Mouse (Mus musculus): ENCODE measurements around the gene Apom. TPM values are rescaled to one million over a fixed set of nuclear protein-coding genes. Genes with fewer than 3 reads are reported as not detected.

The Apom gene
- total and polyA plus RNA-seq, 2 experiments from 2014 or later, result 0.37 TPM; not detected in 1

DNA sequence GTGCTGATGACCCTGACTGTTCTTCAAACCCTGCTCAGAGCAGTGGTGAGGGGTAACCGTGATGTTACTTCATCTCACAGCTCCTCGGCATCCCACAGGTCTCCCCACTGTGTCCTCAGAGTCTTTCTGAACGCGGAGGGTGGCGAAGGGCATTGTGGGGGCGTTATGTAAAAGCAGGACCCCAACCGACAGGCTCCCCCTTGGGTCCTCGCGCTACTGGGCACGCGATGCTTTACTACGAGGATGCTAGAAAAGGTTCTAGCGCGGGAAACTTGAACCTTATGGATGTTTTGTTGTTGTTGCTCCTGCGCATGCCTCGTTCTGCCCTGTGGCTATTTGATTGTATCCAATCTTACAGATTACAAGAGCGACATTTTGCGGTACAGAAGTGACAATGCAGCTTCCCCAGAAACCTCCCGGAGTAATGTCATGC is 10.0 kb downstream of the Apom start, which contains the start of gene Csnk2b:
Gene Csnk2b (minus strand): TSS at position 183 of the 433 bp plus-strand sequence.
- WGBS, result under 1% methylated on average over 19 of the region's 19 CpGs
- Histone ChIP-seq H3K27me3 (ENCODE audit: insufficient read depth, low read length) (no peaks in the 10 kb centered on the region), H3K9me3 (ENCODE audit: low read length) (no peaks in the 10 kb centered on the region), H3K4me1 (ENCODE audit: insufficient read depth, low read length) (peaks cover 11% of the 10 kb centered on the region), H3K9ac (replicated peaks; ENCODE audit: low read length) (peak within 1 kb of the TSS; percentile 93), H3K36me3 (ENCODE audit: insufficient read depth, low read length) (peaks cover 23% of the 10 kb centered on the region), H3K4me2 (ENCODE audit: low read depth, low read length) (peak within 1 kb of the TSS; percentile 96), H3K4me3 (ENCODE audit: low read length) (peak within 1 kb of the TSS; percentile 79), H3K27ac (peak within 1 kb of the TSS; percentile 93)
- TF ChIP-seq CTCF (IDR thresholded peaks at IDR 0.05; ENCODE audit: low read depth), result peak; percentile 65
- ATAC-seq, result peak; percentile 61
- DNase-seq (ENCODE audit: low spot score), result peak; percentile 94

DNA sequence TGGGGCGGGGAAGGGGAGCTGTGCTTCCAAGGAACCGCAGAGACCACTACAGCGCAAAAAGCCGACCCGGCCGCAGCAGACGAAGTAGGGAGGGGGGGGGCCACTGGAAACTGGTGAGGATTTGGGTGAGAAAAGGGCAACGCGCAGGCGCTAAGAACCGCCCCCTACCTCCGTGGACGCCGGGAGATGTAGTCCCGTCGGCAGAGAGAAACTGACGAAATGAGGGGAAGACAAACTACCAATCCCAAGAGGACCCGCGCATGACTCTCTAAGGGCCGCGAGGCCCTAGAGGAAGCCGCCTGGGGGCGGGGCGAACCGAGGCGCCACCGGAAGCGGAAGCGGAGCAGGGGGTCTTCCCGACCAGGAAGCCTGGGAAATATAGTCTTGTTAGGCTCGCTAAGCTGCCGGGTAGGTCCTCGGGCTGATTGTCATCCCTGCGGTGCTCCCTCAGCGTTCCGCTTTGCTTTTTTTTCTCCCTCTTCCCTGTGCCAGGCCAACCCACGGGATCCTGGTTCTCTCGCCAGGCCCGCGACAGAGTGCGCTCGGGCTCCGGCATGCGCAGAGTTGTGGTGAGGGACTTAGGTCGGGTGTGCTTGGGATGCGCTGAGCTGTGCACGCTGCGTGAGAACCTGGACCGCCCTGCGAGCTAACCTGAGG is 10.6 kb downstream of the Apom start, which contains the start of gene Gpank1:
Gene Gpank1 (plus strand): TSS at position 313 of the 657 bp plus-strand sequence.
- peak within 1 kb of the TSS; percentile 93 for H3K9ac ChIP-seq (replicated peaks; ENCODE audit: low read length)
- no peaks in the 10 kb centered on the region for H3K9me3 ChIP-seq (ENCODE audit: low read length)
- under 1% methylated on average over 47 of the region's 50 CpGs for WGBS
- no peaks in the 10 kb centered on the region for H3K27me3 ChIP-seq (ENCODE audit: insufficient read depth, low read length)
- peaks cover 6% of the 10 kb centered on the region; the same call in 1 of the 2 replicates for H3K4me1 ChIP-seq (ENCODE audit: insufficient read depth, low read length)
- H3K27ac ChIP-seq, result peak within 1 kb of the TSS; percentile 93
- peak; percentile 8; the same call in 1 of the 2 replicates for TF ChIP-seq CTCF (IDR thresholded peaks at IDR 0.05; ENCODE audit: low read depth)
- H3K36me3 ChIP-seq (ENCODE audit: insufficient read depth, low read length), result peaks cover 26% of the 10 kb centered on the region
- peak within 1 kb of the TSS; percentile 96 for H3K4me2 ChIP-seq (ENCODE audit: low read depth, low read length)
- peak; percentile 100 for DNase-seq (ENCODE audit: low spot score)
- peak within 1 kb of the TSS; percentile 79 for H3K4me3 ChIP-seq (ENCODE audit: low read length)
- peak; percentile 95 for ATAC-seq

DNA sequence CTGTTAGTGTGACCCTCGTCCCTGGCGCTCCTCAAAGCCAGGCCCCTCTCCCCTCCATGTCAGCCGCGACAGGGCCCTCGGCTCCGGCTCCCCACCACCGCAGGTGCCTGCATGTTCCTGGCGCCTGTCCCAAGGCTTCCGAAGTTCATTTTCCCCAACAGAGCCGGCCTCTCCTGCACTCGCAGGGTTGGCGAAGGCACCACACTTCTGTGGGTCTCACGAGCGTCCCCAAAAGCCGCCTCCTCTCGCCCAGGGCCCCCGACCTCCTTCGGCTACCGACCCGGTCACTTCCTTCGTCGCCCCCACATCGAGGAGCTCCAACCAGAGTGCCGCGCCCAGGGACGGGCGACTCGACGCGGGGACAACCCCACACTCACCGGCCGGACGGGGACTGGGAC is 11.1 kb downstream of the Apom start:
- peak overlapping the region; percentile 93 for H3K9ac ChIP-seq (replicated peaks; ENCODE audit: low read length)
- ATAC-seq (no peak), DNase-seq (ENCODE audit: low spot score) (peak; percentile 15)
- H3K36me3 ChIP-seq (ENCODE audit: insufficient read depth, low read length), result peaks cover 28% of the 10 kb centered on the region
- TF ChIP-seq CTCF (IDR thresholded peaks at IDR 0.05; ENCODE audit: low read depth), result no peak
- H3K9me3 ChIP-seq (ENCODE audit: low read length), result no peaks in the 10 kb centered on the region
- peaks cover 6% of the 10 kb centered on the region; the same call in 1 of the 2 replicates for H3K4me1 ChIP-seq (ENCODE audit: insufficient read depth, low read length)
- no peaks in the 10 kb centered on the region for H3K27me3 ChIP-seq (ENCODE audit: insufficient read depth, low read length)
- peak overlapping the region; percentile 79 for H3K4me3 ChIP-seq (ENCODE audit: low read length)
- under 1% methylated on average over 33 of the region's 33 CpGs for WGBS
- peak overlapping the region; percentile 96 for H3K4me2 ChIP-seq (ENCODE audit: low read depth, low read length)
- peak overlapping the region; percentile 70 for H3K27ac ChIP-seq

DNA sequence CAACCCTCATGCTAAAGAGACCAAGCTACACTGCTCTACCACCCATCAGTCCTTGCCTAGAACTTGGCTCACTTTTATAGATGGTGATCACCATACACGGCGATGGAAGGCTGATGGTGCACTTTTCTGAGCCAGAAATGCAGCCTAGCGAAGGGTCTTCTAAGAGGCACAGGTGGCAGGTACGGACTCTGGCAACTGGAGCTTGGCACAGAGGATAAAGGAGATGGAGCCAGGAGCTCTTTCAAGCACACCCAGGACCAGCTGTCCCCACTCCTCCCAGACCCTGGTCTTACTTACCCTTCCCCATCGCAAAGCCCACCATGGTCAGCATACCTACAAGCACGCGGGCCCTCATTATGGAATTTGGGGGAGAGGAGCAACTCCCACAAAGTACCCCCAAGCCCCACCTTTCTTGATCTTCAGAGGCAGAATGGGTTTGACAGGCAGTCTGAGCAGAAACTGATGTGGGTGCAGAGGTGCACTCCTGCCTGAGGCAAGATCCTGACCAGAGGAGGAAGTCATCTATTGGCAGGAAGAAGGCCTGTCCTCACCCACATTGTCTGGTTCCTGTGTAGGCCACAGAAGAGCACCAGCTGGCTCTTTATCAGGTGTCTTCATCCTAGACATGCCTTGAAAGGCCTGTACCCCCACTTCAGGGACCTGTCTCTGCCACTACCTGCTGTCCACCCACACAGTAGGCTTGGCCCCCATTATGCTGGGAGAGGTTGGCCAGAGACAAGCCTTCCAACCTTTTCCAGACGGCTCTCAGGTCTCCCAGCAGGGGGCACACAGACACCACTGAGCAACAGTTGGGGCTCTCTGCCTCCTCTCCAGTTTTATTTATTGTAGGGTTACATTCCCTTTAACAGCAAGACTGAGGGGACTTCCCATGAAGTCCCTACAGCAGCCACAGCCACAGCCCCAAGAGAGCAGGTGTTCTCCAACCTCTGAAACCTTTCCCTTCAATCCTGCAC is 16.5 kb downstream of the Apom start, which contains the start of gene Ly6g5b:
Gene Ly6g5b (minus strand): TSS at position 383 of the 974 bp plus-strand sequence.
- H3K36me3 ChIP-seq (ENCODE audit: insufficient read depth, low read length), result peaks cover 32% of the 10 kb centered on the region
- WGBS, result 84% methylated on average over 8 of the region's 8 CpGs
- no peak within 1 kb of the TSS for H3K4me3 ChIP-seq (ENCODE audit: low read length)
- DNase-seq (ENCODE audit: low spot score), result peak; percentile 24
- no peak within 1 kb of the TSS; the same call in 1 of the 2 replicates for H3K9ac ChIP-seq (replicated peaks; ENCODE audit: low read length)
- no peaks in the 10 kb centered on the region for H3K27me3 ChIP-seq (ENCODE audit: insufficient read depth, low read length)
- H3K4me2 ChIP-seq (ENCODE audit: low read depth, low read length), result no peak within 1 kb of the TSS
- H3K4me1 ChIP-seq (ENCODE audit: insufficient read depth, low read length), result peaks cover 3% of the 10 kb centered on the region; the same call in 1 of the 2 replicates
- no peak for ATAC-seq
- no peak within 1 kb of the TSS for H3K27ac ChIP-seq
- peak; percentile 43 for TF ChIP-seq CTCF (IDR thresholded peaks at IDR 0.05; ENCODE audit: low read depth)
- H3K9me3 ChIP-seq (ENCODE audit: low read length), result no peaks in the 10 kb centered on the region

DNA sequence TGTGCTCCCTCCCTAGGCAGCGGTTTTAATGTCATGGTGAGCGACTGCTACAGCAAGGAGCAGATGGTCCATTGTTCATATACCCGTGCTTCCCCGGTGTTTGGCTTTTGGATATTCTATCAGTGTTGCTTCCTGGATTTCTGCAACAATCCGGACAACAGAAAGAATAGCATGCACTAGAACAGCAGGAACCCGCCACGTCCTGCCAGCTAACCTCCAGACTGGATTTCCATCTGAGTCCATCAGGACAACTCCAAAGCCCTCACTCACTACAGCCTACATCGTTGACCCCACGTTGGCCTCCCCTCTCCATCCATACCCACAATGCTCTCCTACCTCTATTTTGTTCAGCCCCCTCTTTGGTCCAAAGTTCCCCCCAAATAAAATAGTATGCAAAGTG is 20.1 kb downstream of the Apom start:
- WGBS, result 54% methylated on average over 9 of the region's 9 CpGs

DNA sequence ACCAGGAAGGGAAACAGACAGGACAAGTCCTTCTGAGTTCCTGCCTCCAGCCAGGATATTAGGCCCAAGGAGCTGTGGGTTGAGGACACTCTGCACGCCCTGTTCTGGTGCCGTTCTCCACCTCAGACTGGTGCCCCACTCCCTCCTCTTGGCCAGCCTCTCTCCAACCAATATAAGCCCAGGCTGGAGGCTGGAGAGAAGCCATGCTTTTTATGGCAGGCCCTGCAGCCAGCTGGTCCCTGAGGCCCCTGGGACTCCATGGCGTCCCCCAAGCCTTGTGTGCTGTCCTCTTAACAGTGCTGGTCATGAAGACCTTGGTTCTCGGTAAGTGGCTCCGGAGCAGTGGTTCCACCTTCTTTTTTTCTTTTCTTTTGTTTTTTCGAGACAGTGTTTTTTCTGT is 23.8 kb downstream of the Apom start, which contains the start of gene Ly6g5c:
Gene Ly6g5c (plus strand): TSS at position 183 of the 400 bp plus-strand sequence.
- H3K36me3 ChIP-seq (ENCODE audit: insufficient read depth, low read length), result peaks cover 12% of the 10 kb centered on the region
- 71% methylated on average over 6 of the region's 6 CpGs for WGBS
- no peak for TF ChIP-seq CTCF (IDR thresholded peaks at IDR 0.05; ENCODE audit: low read depth)
- no peaks in the 10 kb centered on the region for H3K9me3 ChIP-seq (ENCODE audit: low read length)
- no peaks in the 10 kb centered on the region for H3K27me3 ChIP-seq (ENCODE audit: insufficient read depth, low read length)
- H3K4me1 ChIP-seq (ENCODE audit: insufficient read depth, low read length), result no peaks in the 10 kb centered on the region
- H3K4me2 ChIP-seq (ENCODE audit: low read depth, low read length), result no peak within 1 kb of the TSS
- DNase-seq (ENCODE audit: low spot score) (peak; percentile 27), ATAC-seq (no peak)
- H3K4me3 ChIP-seq (ENCODE audit: low read length), result no peak within 1 kb of the TSS
- no peak within 1 kb of the TSS for H3K27ac ChIP-seq
- no peak within 1 kb of the TSS for H3K9ac ChIP-seq (replicated peaks; ENCODE audit: low read length)

More for the DNA sequence above, 20.1 kb downstream of the Apom start:
- Histone ChIP-seq H3K4me2 (ENCODE audit: low read depth, low read length) (no peak overlapping the region), H3K27ac (no peak overlapping the region), H3K9ac (replicated peaks; ENCODE audit: low read length) (no peak overlapping the region), H3K4me1 (ENCODE audit: insufficient read depth, low read length) (no peaks in the 10 kb centered on the region), H3K4me3 (ENCODE audit: low read length) (no peak overlapping the region), H3K9me3 (ENCODE audit: low read length) (no peaks in the 10 kb centered on the region), H3K27me3 (ENCODE audit: insufficient read depth, low read length) (no peaks in the 10 kb centered on the region), H3K36me3 (ENCODE audit: insufficient read depth, low read length) (peaks cover 14% of the 10 kb centered on the region; the same call in 1 of the 2 replicates)
- ATAC-seq (no peak), DNase-seq (ENCODE audit: low spot score) (no peak)
- no peak for TF ChIP-seq CTCF (IDR thresholded peaks at IDR 0.05; ENCODE audit: low read depth)

Data from hindbrain, postnatal 0 days (tissue).